Mouse (Mus musculus) hindbrain, embryonic 10.5 days (tissue): ENCODE measurements around the gene Tmem243. TPM values are rescaled to one million over a fixed set of nuclear protein-coding genes. Genes with fewer than 3 reads are reported as not detected.

ENCODE experiments used
- DNase-seq: peaks from one replicate; pipeline ENCODE4 v3.0.0-alpha.2; 2017; ENCODE audit warnings: low spot score
- H3K27ac ChIP-seq: fragments of 300-500 bp; sonication (generic); 2 replicates; pipeline ENCODE4 v1.5.1; 2016; ENCODE audit warnings: mild to moderate bottlenecking, moderate library complexity
- H3K27me3 ChIP-seq: fragments of 300-500 bp; sonication (generic); 2 replicates; pipeline ENCODE4 v1.6.1; 2016; ENCODE audit warnings: mild to moderate bottlenecking; ENCODE audit not compliant: poor library complexity, insufficient read depth, severe bottlenecking
- H3K36me3 ChIP-seq: fragments of 300-500 bp; sonication (generic); 2 replicates; pipeline ENCODE4 v1.6.1; 2016; ENCODE audit warnings: mild to moderate bottlenecking, moderate library complexity
- H3K4me1 ChIP-seq: fragments of 300-500 bp; sonication (generic); replicated peaks from 2 replicates; pipeline ENCODE4 v1.6.1; 2016; ENCODE audit warnings: mild to moderate bottlenecking
- H3K4me3 ChIP-seq: fragments of 300-500 bp; sonication (generic); 2 replicates; pipeline ENCODE4 v1.5.1; 2016; ENCODE audit warnings: mild to moderate bottlenecking, moderate library complexity
- H3K9me3 ChIP-seq: fragments of 300-500 bp; sonication (generic); 2 replicates; pipeline ENCODE4 v1.6.1; 2016; ENCODE audit warnings: mild to moderate bottlenecking, moderate library complexity
- WGBS: fragments of 180-500 bp; shearing (Covaris S2); methylation state at CpG from one replicate; pipeline ENCODE4 v1.1.7; 2016; 5-methylcytosine and 5-hydroxymethylcytosine counted together
- polyA plus RNA-seq: library from polyadenylated mRNA; unstranded; fragments of >200 nt; fragmentation: Nextera tagmentation; extraction: Ambion mirVana; gene quantifications from 2 replicates; pipeline ENCODE4 v1.2.1, GENCODE M21; 2016

Tmem243 gene
- polyA plus RNA-seq, 1 experiment from 2014 or later: 24.4 TPM

- Histone ChIP-seq H3K27me3 (no peaks in the 10 kb centered on the region), H3K9me3 (no peaks in the 10 kb centered on the region), H3K4me3 (no peak overlapping the region), H3K4me1 (peaks cover 4% of the 10 kb centered on the region; the same call in 1 of the 2 replicates), H3K27ac (no peak overlapping the region), H3K36me3 (peaks cover 16% of the 10 kb centered on the region)
- 20% methylated on average over 5 of the region's 5 CpGs for WGBS
- peak; percentile 55 for DNase-seq
These were observed 11.3 kb downstream of the Tmem243 start for GRCm38 (mm10) chr5:9111759-9112158.

DNA sequence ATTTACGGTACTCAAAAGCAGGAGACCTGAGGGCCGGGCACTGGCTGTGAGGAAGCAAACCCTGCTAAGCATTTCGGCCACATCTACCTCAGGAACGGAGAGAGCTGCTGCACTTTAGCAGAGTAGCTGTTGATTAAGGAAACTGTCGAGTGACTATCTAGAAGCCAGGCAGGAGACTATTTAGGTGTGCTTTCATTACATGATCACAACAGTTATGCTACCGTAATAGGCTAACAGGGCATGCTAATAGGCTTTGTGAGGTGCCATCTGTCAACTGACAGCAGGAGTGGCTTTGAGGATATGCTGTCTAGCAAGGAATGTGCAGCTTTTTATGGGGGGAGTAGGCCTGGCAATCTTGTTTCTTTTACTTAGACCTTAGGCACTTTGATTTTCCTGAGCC lies 13.7 kb downstream of the Tmem243 start:
- DNase-seq: no peak
- WGBS: 59% methylated on average over 6 of the region's 6 CpGs
- Histone ChIP-seq H3K4me3 (no peak overlapping the region), H3K36me3 (peaks cover 39% of the 10 kb centered on the region), H3K9me3 (no peaks in the 10 kb centered on the region), H3K4me1 (peaks cover 4% of the 10 kb centered on the region; the same call in 1 of the 2 replicates), H3K27ac (no peak overlapping the region), H3K27me3 (no peaks in the 10 kb centered on the region)

- Histone ChIP-seq H3K36me3 (peaks cover 98% of the 10 kb centered on the region), H3K4me3 (no peak overlapping the region), H3K4me1 (no peaks in the 10 kb centered on the region), H3K27ac (no peak overlapping the region), H3K9me3 (no peaks in the 10 kb centered on the region), H3K27me3 (no peaks in the 10 kb centered on the region)
- 95% methylated on average over 2 of the region's 2 CpGs for WGBS
- DNase-seq: no peak
These were observed 23.7 kb downstream of the Tmem243 start for GRCm38 (mm10) chr5:9124134-9124533.

- Histone ChIP-seq H3K9me3 (no peaks in the 10 kb centered on the region), H3K27ac (no peak overlapping the region), H3K4me1 (no peaks in the 10 kb centered on the region), H3K4me3 (no peak overlapping the region), H3K27me3 (no peaks in the 10 kb centered on the region), H3K36me3 (peaks cover 85% of the 10 kb centered on the region)
- DNase-seq: no peak
- WGBS: 96% methylated on average over 12 of the region's 12 CpGs
These were observed 28.1 kb downstream of the Tmem243 start for GRCm38 (mm10) chr5:9128566-9128965.

- 85% methylated on average over 7 of the region's 7 CpGs for WGBS
- Histone ChIP-seq H3K36me3 (peaks cover 80% of the 10 kb centered on the region), H3K4me1 (no peaks in the 10 kb centered on the region), H3K9me3 (no peaks in the 10 kb centered on the region), H3K4me3 (no peak overlapping the region), H3K27ac (no peak overlapping the region), H3K27me3 (no peaks in the 10 kb centered on the region)
- DNase-seq: no peak
These were observed 31.3 kb downstream of the Tmem243 start for GRCm38 (mm10) chr5:9131786-9132185.

DNA sequence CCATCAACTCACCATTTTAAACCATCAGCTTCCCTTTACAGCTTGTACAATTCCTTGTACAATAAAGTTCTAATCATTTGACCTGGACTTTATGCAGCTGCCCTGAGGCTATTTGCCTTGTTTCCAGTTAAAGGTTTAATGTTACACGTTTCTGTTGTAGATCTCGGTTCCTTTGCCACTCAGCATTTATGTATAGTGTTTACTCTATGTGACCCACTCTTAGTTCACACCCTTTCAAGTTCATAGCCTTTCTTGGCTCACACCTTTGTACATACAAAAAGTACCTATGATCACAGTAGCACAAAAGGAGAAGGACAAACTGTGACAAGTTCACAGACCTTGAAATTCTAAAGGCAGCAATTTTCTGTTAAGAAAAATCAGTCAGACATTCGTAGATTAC lies 35.1 kb downstream of the Tmem243 start:
- no peak overlapping the region for H3K27ac ChIP-seq

GRCm38 (mm10) chr5:9140724-9141123 lies 40.3 kb downstream of the Tmem243 start:
- Histone ChIP-seq H3K36me3 (peaks cover 85% of the 10 kb centered on the region), H3K9me3 (no peaks in the 10 kb centered on the region), H3K4me3 (no peak overlapping the region), H3K4me1 (no peaks in the 10 kb centered on the region), H3K27ac (no peak overlapping the region), H3K27me3 (no peaks in the 10 kb centered on the region)
- DNase-seq: no peak
- WGBS: 94% methylated on average over 8 of the region's 8 CpGs

More for the DNA sequence above, 35.1 kb downstream of the Tmem243 start:
- H3K4me1 ChIP-seq: no peaks in the 10 kb centered on the region
- WGBS: 83% methylated on average over 3 of the region's 3 CpGs
- no peak for DNase-seq
- H3K27me3 ChIP-seq: no peaks in the 10 kb centered on the region
- peaks cover 79% of the 10 kb centered on the region for H3K36me3 ChIP-seq
- H3K9me3 ChIP-seq: no peaks in the 10 kb centered on the region
- H3K4me3 ChIP-seq: no peak overlapping the region

- DNase-seq: no peak
- H3K27me3 ChIP-seq: no peaks in the 10 kb centered on the region
- peaks cover 82% of the 10 kb centered on the region for H3K36me3 ChIP-seq
- H3K4me1 ChIP-seq: no peaks in the 10 kb centered on the region
- WGBS: 88% methylated on average over 6 of the region's 6 CpGs
- H3K9me3 ChIP-seq: no peaks in the 10 kb centered on the region
- H3K4me3 ChIP-seq: no peak overlapping the region
- H3K27ac ChIP-seq: no peak overlapping the region
These were observed 41.9 kb downstream of the Tmem243 start for GRCm38 (mm10) chr5:9142376-9142775.

- H3K4me1 ChIP-seq: no peaks in the 10 kb centered on the region
- no peak overlapping the region for H3K4me3 ChIP-seq
- no peaks in the 10 kb centered on the region for H3K27me3 ChIP-seq
- H3K36me3 ChIP-seq: peaks cover 83% of the 10 kb centered on the region
- 94% methylated on average over 8 of the region's 8 CpGs for WGBS
- H3K27ac ChIP-seq: no peak overlapping the region
- no peak for DNase-seq
- no peaks in the 10 kb centered on the region for H3K9me3 ChIP-seq
These were observed 48.9 kb downstream of the Tmem243 start for GRCm38 (mm10) chr5:9149273-9149850.

GRCm38 (mm10) chr5:9156746-9157145 lies 56.3 kb downstream of the Tmem243 start:
- Histone ChIP-seq H3K4me1 (peaks cover 7% of the 10 kb centered on the region), H3K27me3 (no peaks in the 10 kb centered on the region), H3K36me3 (peaks cover 41% of the 10 kb centered on the region), H3K9me3 (no peaks in the 10 kb centered on the region), H3K27ac (no peak overlapping the region), H3K4me3 (no peak overlapping the region)
- DNase-seq: no peak

DNA sequence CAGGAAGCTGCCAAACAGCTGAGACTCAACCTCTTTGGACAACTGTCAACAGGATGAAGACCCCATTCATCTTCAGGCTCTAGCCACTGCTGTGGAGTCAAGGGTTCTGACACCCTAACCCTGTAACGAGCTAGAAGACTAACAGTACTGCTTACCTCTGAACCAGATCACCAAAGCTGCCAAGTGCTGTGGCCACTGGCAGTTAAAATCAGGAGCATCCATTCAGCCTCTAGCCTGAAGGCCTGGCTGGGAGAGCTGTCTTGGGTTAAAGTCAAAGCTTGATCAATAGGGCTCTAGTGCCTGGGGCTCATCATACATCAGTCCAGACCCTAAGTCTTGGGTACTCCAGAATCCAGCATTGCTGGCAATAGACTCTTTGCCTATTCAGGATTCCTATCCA lies 56.9 kb downstream of the Tmem243 start:
- H3K4me1 ChIP-seq: peaks cover 9% of the 10 kb centered on the region
- no peaks in the 10 kb centered on the region for H3K9me3 ChIP-seq
- no peak overlapping the region for H3K27ac ChIP-seq
- no peaks in the 10 kb centered on the region for H3K27me3 ChIP-seq
- DNase-seq: no peak
- WGBS: 91% methylated on average over 1 of the region's 1 CpGs
- no peak overlapping the region for H3K4me3 ChIP-seq
- peaks cover 37% of the 10 kb centered on the region; the same call in 1 of the 2 replicates for H3K36me3 ChIP-seq

DNA sequence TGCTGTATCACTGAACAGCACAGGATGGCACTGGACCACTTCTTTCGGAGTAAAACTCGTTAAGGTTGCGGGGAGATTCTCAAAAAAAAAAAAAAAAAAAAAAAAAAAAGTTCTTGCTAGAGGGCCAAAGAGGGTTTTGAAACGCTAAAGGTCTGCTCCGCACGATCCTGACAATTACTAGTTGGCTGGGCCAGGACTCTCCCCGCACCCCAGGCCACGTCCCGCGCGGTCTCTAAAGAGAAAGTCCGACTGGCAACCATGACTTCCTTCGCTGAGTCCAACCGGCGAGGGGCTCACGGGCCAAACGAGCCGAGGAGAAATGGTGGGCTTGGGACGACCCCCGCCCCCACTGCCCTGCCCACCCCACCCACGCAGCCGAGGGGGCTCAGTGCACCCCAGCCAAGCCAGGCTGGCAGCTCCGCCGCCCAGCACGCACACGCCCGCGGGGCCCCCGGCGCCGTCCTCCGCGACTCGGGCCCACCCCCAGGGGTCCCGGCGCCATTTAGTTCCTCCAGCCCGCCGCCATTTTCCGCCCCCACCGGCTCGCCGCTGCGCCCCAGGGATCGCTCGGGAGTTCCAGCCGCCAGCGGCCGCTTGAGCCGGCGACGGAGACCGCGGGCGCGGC lies 60.5 kb downstream of the Tmem243 start:
- no peaks in the 10 kb centered on the region for H3K9me3 ChIP-seq
- H3K27ac ChIP-seq: peak overlapping the region; percentile 99
- H3K4me3 ChIP-seq: peak overlapping the region; percentile 94
- peak; percentile 72 for DNase-seq
- H3K27me3 ChIP-seq: no peaks in the 10 kb centered on the region
- H3K4me1 ChIP-seq: peaks cover 13% of the 10 kb centered on the region
- under 1% methylated on average over 55 of the region's 55 CpGs for WGBS
- H3K36me3 ChIP-seq: peaks cover 20% of the 10 kb centered on the region; the same call in 1 of the 2 replicates

DNA sequence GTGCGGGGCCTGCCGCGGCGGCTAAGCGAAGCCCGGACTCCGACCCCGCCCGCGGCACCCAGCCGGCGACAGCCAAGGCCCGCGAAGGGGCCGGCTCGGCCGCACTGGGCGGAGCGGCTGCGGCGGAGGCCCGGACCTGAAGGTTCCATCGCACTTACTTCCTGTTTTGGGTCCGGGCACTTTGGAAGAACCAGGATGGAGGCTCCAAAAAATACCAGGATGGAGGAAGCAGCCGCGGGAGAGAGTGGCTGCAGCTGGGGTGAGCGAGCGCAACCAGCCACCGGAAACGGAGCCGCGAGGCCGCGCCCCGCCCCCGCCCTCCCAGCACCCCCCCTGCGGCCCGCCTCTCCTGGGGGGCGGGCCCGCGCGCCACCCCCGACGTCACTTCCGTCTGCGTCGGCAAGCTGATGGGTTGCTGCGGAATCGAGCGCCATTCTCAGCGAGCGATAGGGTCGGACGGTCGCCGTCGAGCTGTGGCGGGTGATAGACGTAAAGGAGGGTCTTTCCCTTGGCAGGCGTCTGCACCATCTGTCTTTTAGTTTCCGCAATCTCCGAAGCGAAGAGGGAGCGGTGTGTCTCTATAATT lies 61.1 kb downstream of the Tmem243 start, which contains the start of gene Dmtf1:
Dmtf1 (minus strand) TSS at position 321 of the 586 bp plus-strand sequence.
- Histone ChIP-seq H3K27ac (peak within 1 kb of the TSS; percentile 99), H3K36me3 (peaks cover 19% of the 10 kb centered on the region; the same call in 1 of the 2 replicates), H3K9me3 (no peaks in the 10 kb centered on the region), H3K4me1 (peaks cover 13% of the 10 kb centered on the region), H3K27me3 (no peaks in the 10 kb centered on the region), H3K4me3 (peak within 1 kb of the TSS; percentile 94)
- DNase-seq: peak; percentile 93
- under 1% methylated on average over 64 of the region's 64 CpGs for WGBS
